Mouse (Mus musculus) C2C12 (cell line): ENCODE results near the gene Tenm4.

ENCODE experiments used
- CEBPB ChIP-seq: IDR thresholded peaks from one replicate; pipeline ENCODE4 v1.6.1; 2011; ENCODE audit warnings: low read depth, mild to moderate bottlenecking, control low read depth, moderate library complexity
- CTCF ChIP-seq: IDR thresholded peaks from one replicate; pipeline ENCODE4 v1.5.1; 2011; ENCODE audit not compliant: control insufficient read depth, insufficient read depth, insufficient read length
- FOSL1 ChIP-seq: IDR thresholded peaks from one replicate; pipeline ENCODE4 v1.8.0; 2011; ENCODE audit warnings: mild to moderate bottlenecking, low read length; ENCODE audit not compliant: poor library complexity, insufficient read depth, severe bottlenecking
- MAX ChIP-seq: IDR thresholded peaks from one replicate; pipeline ENCODE4 v1.6.1; 2011; ENCODE audit warnings: mild to moderate bottlenecking, control low read depth
- MYOD1 ChIP-seq: IDR thresholded peaks from one replicate; pipeline ENCODE4 v1.6.1; 2011; ENCODE audit warnings: low read depth; ENCODE audit not compliant: control insufficient read depth, insufficient read length
- USF1 ChIP-seq: IDR thresholded peaks from one replicate; pipeline ENCODE4 v1.6.1; 2011; ENCODE audit warnings: low read depth, mild to moderate bottlenecking, control low read depth, moderate library complexity

GRCm38 (mm10) chr7:96479139-96479538 is 308.1 kb downstream of the Tenm4 start:
- TF ChIP-seq CTCF (no peak), MYOD1 (no peak), CEBPB (no peak), USF1 (no peak), MAX (no peak), FOSL1 (no peak)
